Mouse (Mus musculus) left cerebral cortex, postnatal 25 days (tissue): ENCODE measurements around the gene Ogfod1. TPM values are rescaled to one million over a fixed set of nuclear protein-coding genes. Genes with fewer than 3 reads are reported as not detected.
A peak's percentile ranks its signal among the peaks of the same experiment; 100 is the strongest.

Experiments used
- DNase-seq, 2 experiments: peaks; one replicate each; pipeline ENCODE4 v3.0.0; 2022; ENCODE audit warnings: low spot score in 2 of 2, mixed read lengths in 1 of 2
- intact Hi-C: fragments of 180-260 bp; cut with DNase I; formaldehyde crosslinking; loops from one replicate; pipeline ENCODE4 v1.15.1; 2025
- total RNA-seq, 2 experiments: library from RNA; stranded (reverse); gene quantifications; 2 replicates each; pipeline ENCODE4 v1.2.3; 2021

The Ogfod1 gene
- total RNA-seq, result 10 to 100 TPM; 86.6 to 96.8 TPM

GRCm38 (mm10) chr8:94036944-94037524 lies at the start of gene Ogfod1, which contains the start of gene Nudt21:
Ogfod1 (plus strand) TSS chr8:94037198.
Nudt21 (minus strand) TSS chr8:94037031.
- intact Hi-C loops, result loop anchor here (2.0 kb wide), 1 partner anchor 24 kb away; the partner anchor contains the start of gene Amfr
- peak; percentile 97 to 99 for DNase-seq

GRCm38 (mm10) chr8:93989739-93990138 lies 47.3 kb upstream of the Ogfod1 start:
- intact Hi-C loops, result no loop called here
- DNase-seq, result no peak

- DNase-seq, result no peak
- intact Hi-C loops, result no loop called here
These were observed 38.0 kb upstream of the Ogfod1 start for GRCm38 (mm10) chr8:93998961-93999360.

GRCm38 (mm10) chr8:94004139-94004538 lies 32.9 kb upstream of the Ogfod1 start:
- peak in 1 of 2 experiments; percentile 40 for DNase-seq
- intact Hi-C loops, result no loop called here

- no peak for DNase-seq
- intact Hi-C loops, result no loop called here
These were observed 27.7 kb upstream of the Ogfod1 start for GRCm38 (mm10) chr8:94009243-94009845.

GRCm38 (mm10) chr8:94010101-94010705 lies 26.8 kb upstream of the Ogfod1 start:
- intact Hi-C loops, result no loop called here
- DNase-seq, result no peak

- intact Hi-C loops, result loop anchor here (2.0 kb wide), 1 partner anchor 25 kb away; the partner anchor contains the start of genes Nudt21 and Ogfod1
- DNase-seq, result no peak
These were observed 25.7 kb upstream of the Ogfod1 start for GRCm38 (mm10) chr8:94011076-94012012.

GRCm38 (mm10) chr8:94012013-94012951 lies 24.7 kb upstream of the Ogfod1 start, which contains the start of gene Amfr:
Amfr (minus strand) TSS chr8:94012842.
- peak; percentile 49 to 62 for DNase-seq
- intact Hi-C loops, result loop anchor here (2.0 kb wide), 1 partner anchor 25 kb away; the partner anchor contains the start of genes Nudt21 and Ogfod1

GRCm38 (mm10) chr8:94013026-94013612 lies 23.9 kb upstream of the Ogfod1 start:
- intact Hi-C loops, result loop anchor here (2.0 kb wide), 1 partner anchor 24 kb away; the partner anchor contains the start of genes Nudt21 and Ogfod1
- no peak for DNase-seq

GRCm38 (mm10) chr8:94023916-94024315 lies 13.1 kb upstream of the Ogfod1 start:
- no peak for DNase-seq
- intact Hi-C loops, result no loop called here

GRCm38 (mm10) chr8:94029701-94030100 lies 7.3 kb upstream of the Ogfod1 start:
- DNase-seq, result no peak
- intact Hi-C loops, result no loop called here

GRCm38 (mm10) chr8:94033601-94034000 lies 3.4 kb upstream of the Ogfod1 start:
- no peak for DNase-seq
- intact Hi-C loops, result no loop called here

- intact Hi-C loops, result no loop called here
- no peak for DNase-seq
These were observed 1.8 kb upstream of the Ogfod1 start for GRCm38 (mm10) chr8:94035200-94035599.

GRCm38 (mm10) chr8:94036541-94036940 lies 457 bp upstream of the Ogfod1 start:
- intact Hi-C loops, result loop anchor here (2.0 kb wide), 1 partner anchor 24 kb away; the partner anchor contains the start of gene Amfr
- DNase-seq, result peak; percentile 65 to 69

GRCm38 (mm10) chr8:94037806-94038205 lies 808 bp downstream of the Ogfod1 start:
- intact Hi-C loops, result loop anchor here (2.0 kb wide), 1 partner anchor 25 kb away; the partner anchor contains the start of gene Amfr
- peak in 1 of 2 experiments; percentile 21 for DNase-seq

GRCm38 (mm10) chr8:94047845-94048244 lies 10.8 kb downstream of the Ogfod1 start:
- intact Hi-C loops, result no loop called here
- peak in 1 of 2 experiments; percentile 24 for DNase-seq

- intact Hi-C loops, result no loop called here
- DNase-seq, result no peak
These were observed 15.7 kb downstream of the Ogfod1 start for GRCm38 (mm10) chr8:94052696-94053095.
